Mouse (Mus musculus): ENCODE measurements around the gene Sorcs2. TPM values are rescaled to one million over a fixed set of nuclear protein-coding genes. Genes with fewer than 3 reads are reported as not detected.

Sorcs2 gene
- polyA plus RNA-seq, 1 experiment from 2014 or later: 9.9 TPM

GRCm38 (mm10) chr5:36043154-36043553 lies 354.8 kb downstream of the Sorcs2 start:
- no peaks in the 10 kb centered on the region; the same call in 1 of the 2 replicates for H3K36me3 ChIP-seq (ENCODE audit: control insufficient read depth, insufficient read depth, low read length)
- WGBS: 95% methylated on average over 2 of the region's 2 CpGs
- 0 out of 2 replicates have a peak, but pooled peaks cover 5% of the 10 kb centered on the region for H3K27me3 ChIP-seq (ENCODE audit: control insufficient read depth, insufficient read depth, low read length)
- H3K4me2 ChIP-seq (ENCODE audit: low read length): no peak overlapping the region
- no peaks in the 10 kb centered on the region for H3K9me3 ChIP-seq (ENCODE audit: control insufficient read depth, low read length)
- no peak overlapping the region for H3K27ac ChIP-seq (replicated peaks in 1 of 2; ENCODE audit: control insufficient read depth in 1 of 2, insufficient read depth in 1 of 2, low read depth in 2 of 2, low read length in 2 of 2)
- H3K4me1 ChIP-seq (ENCODE audit: control insufficient read depth in 2 of 2, insufficient read depth in 2 of 2, low read length in 2 of 2): peaks cover 18 to 31% of the 10 kb centered on the region in 2 experiments
- H3K4me3 ChIP-seq (ENCODE audit: control insufficient read depth in 1 of 2, insufficient read depth in 1 of 2, low read depth in 1 of 2, low read length in 2 of 2): no peak overlapping the region
- no peak for ATAC-seq (ENCODE audit: insufficient number of reproducible peaks, insufficient read depth, low FRiP score, low read depth)
- H3K9ac ChIP-seq (ENCODE audit: low read length): no peak overlapping the region

- no peak overlapping the region for H3K4me3 ChIP-seq (ENCODE audit: control insufficient read depth in 1 of 2, insufficient read depth in 1 of 2, low read depth in 1 of 2, low read length in 2 of 2)
- no peaks in the 10 kb centered on the region for H3K9me3 ChIP-seq (ENCODE audit: control insufficient read depth, low read length)
- WGBS: 75% methylated on average over 6 of the region's 6 CpGs
- no peak for ATAC-seq (ENCODE audit: insufficient number of reproducible peaks, insufficient read depth, low FRiP score, low read depth)
- 0 out of 2 replicates have a peak, but pooled peaks cover 5% of the 10 kb centered on the region for H3K27me3 ChIP-seq (ENCODE audit: control insufficient read depth, insufficient read depth, low read length)
- no peak overlapping the region for H3K4me2 ChIP-seq (ENCODE audit: low read length)
- H3K4me1 ChIP-seq (ENCODE audit: control insufficient read depth in 2 of 2, insufficient read depth in 2 of 2, low read length in 2 of 2): peaks cover 18 to 31% of the 10 kb centered on the region in 2 experiments
- H3K36me3 ChIP-seq (ENCODE audit: control insufficient read depth, insufficient read depth, low read length): peaks cover 13% of the 10 kb centered on the region; the same call in 1 of the 2 replicates
- H3K27ac ChIP-seq (replicated peaks in 1 of 2; ENCODE audit: control insufficient read depth in 1 of 2, insufficient read depth in 1 of 2, low read depth in 2 of 2, low read length in 2 of 2): peak overlapping the region in 1 of 2 experiments; percentile 77; a peak in 2 of 4 replicates
- peak overlapping the region; percentile 38; the same call in 1 of the 2 replicates for H3K9ac ChIP-seq (ENCODE audit: low read length)
These were observed 356.2 kb downstream of the Sorcs2 start for GRCm38 (mm10) chr5:36041756-36042155.

GRCm38 (mm10) chr5:36041236-36041562 lies 356.7 kb downstream of the Sorcs2 start:
- no peak overlapping the region for H3K4me3 ChIP-seq (ENCODE audit: control insufficient read depth in 1 of 2, insufficient read depth in 1 of 2, low read depth in 1 of 2, low read length in 2 of 2)
- H3K9me3 ChIP-seq (ENCODE audit: control insufficient read depth, low read length): no peaks in the 10 kb centered on the region
- peaks cover 18 to 31% of the 10 kb centered on the region in 2 experiments for H3K4me1 ChIP-seq (ENCODE audit: control insufficient read depth in 2 of 2, insufficient read depth in 2 of 2, low read length in 2 of 2)
- peak overlapping the region; percentile 76 to 77 for H3K27ac ChIP-seq (replicated peaks in 1 of 2; ENCODE audit: control insufficient read depth in 1 of 2, insufficient read depth in 1 of 2, low read depth in 2 of 2, low read length in 2 of 2)
- ATAC-seq (ENCODE audit: insufficient number of reproducible peaks, insufficient read depth, low FRiP score, low read depth): no peak
- H3K9ac ChIP-seq (ENCODE audit: low read length): peak overlapping the region; percentile 38; the same call in 1 of the 2 replicates
- no peak overlapping the region for H3K4me2 ChIP-seq (ENCODE audit: low read length)
- H3K27me3 ChIP-seq (ENCODE audit: control insufficient read depth, insufficient read depth, low read length): 0 out of 2 replicates have a peak, but pooled peaks cover under 1% of the 10 kb centered on the region
- peaks cover 14% of the 10 kb centered on the region; the same call in 1 of the 2 replicates for H3K36me3 ChIP-seq (ENCODE audit: control insufficient read depth, insufficient read depth, low read length)

- peak; percentile 58 for ATAC-seq (ENCODE audit: insufficient number of reproducible peaks, insufficient read depth, low FRiP score, low read depth)
- 43% methylated on average over 13 of the region's 13 CpGs for WGBS
- peaks cover 18% of the 10 kb centered on the region; the same call in 1 of the 2 replicates for H3K36me3 ChIP-seq (ENCODE audit: control insufficient read depth, insufficient read depth, low read length)
- peaks cover 18 to 31% of the 10 kb centered on the region in 2 experiments for H3K4me1 ChIP-seq (ENCODE audit: control insufficient read depth in 2 of 2, insufficient read depth in 2 of 2, low read length in 2 of 2)
- no peaks in the 10 kb centered on the region for H3K9me3 ChIP-seq (ENCODE audit: control insufficient read depth, low read length)
- H3K27ac ChIP-seq (replicated peaks in 1 of 2; ENCODE audit: control insufficient read depth in 1 of 2, insufficient read depth in 1 of 2, low read depth in 2 of 2, low read length in 2 of 2): peak overlapping the region; percentile 76 to 77
- H3K4me2 ChIP-seq (ENCODE audit: low read length): no peak overlapping the region
- no peak overlapping the region for H3K9ac ChIP-seq (ENCODE audit: low read length)
- no peak overlapping the region for H3K4me3 ChIP-seq (ENCODE audit: control insufficient read depth in 1 of 2, insufficient read depth in 1 of 2, low read depth in 1 of 2, low read length in 2 of 2)
- no peaks in the 10 kb centered on the region for H3K27me3 ChIP-seq (ENCODE audit: control insufficient read depth, insufficient read depth, low read length)
These were observed 357.3 kb downstream of the Sorcs2 start for GRCm38 (mm10) chr5:36040398-36041235.

GRCm38 (mm10) chr5:36039596-36039995 lies 358.3 kb downstream of the Sorcs2 start:
- Histone ChIP-seq H3K9ac (ENCODE audit: low read length) (no peak overlapping the region), H3K9me3 (ENCODE audit: control insufficient read depth, low read length) (no peaks in the 10 kb centered on the region), H3K4me2 (ENCODE audit: low read length) (no peak overlapping the region), H3K27me3 (ENCODE audit: control insufficient read depth, insufficient read depth, low read length) (no peaks in the 10 kb centered on the region), H3K4me1 (ENCODE audit: control insufficient read depth in 2 of 2, insufficient read depth in 2 of 2, low read length in 2 of 2) (peaks cover 18 to 28% of the 10 kb centered on the region in 2 experiments), H3K36me3 (ENCODE audit: control insufficient read depth, insufficient read depth, low read length) (peaks cover 18% of the 10 kb centered on the region; the same call in 1 of the 2 replicates), H3K27ac (replicated peaks in 1 of 2; ENCODE audit: control insufficient read depth in 1 of 2, insufficient read depth in 1 of 2, low read depth in 2 of 2, low read length in 2 of 2) (no peak overlapping the region), H3K4me3 (ENCODE audit: control insufficient read depth in 1 of 2, insufficient read depth in 1 of 2, low read depth in 1 of 2, low read length in 2 of 2) (no peak overlapping the region)
- 80% methylated on average over 5 of the region's 5 CpGs for WGBS
- no peak for ATAC-seq (ENCODE audit: insufficient number of reproducible peaks, insufficient read depth, low FRiP score, low read depth)

- Histone ChIP-seq H3K4me3 (ENCODE audit: control insufficient read depth in 1 of 2, insufficient read depth in 1 of 2, low read depth in 1 of 2, low read length in 2 of 2) (no peak overlapping the region), H3K9me3 (ENCODE audit: control insufficient read depth, low read length) (0 out of 2 replicates have a peak, but pooled peaks cover 3% of the 10 kb centered on the region), H3K9ac (ENCODE audit: low read length) (no peak overlapping the region), H3K27me3 (ENCODE audit: control insufficient read depth, insufficient read depth, low read length) (no peaks in the 10 kb centered on the region), H3K27ac (replicated peaks in 1 of 2; ENCODE audit: control insufficient read depth in 1 of 2, insufficient read depth in 1 of 2, low read depth in 2 of 2, low read length in 2 of 2) (no peak overlapping the region), H3K4me1 (ENCODE audit: control insufficient read depth in 2 of 2, insufficient read depth in 2 of 2, low read length in 2 of 2) (no peaks in the 10 kb centered on the region), H3K4me2 (ENCODE audit: low read length) (no peak overlapping the region), H3K36me3 (ENCODE audit: control insufficient read depth, insufficient read depth, low read length) (peaks cover 18% of the 10 kb centered on the region; the same call in 1 of the 2 replicates)
- WGBS: 46% methylated on average over 8 of the region's 8 CpGs
- ATAC-seq (ENCODE audit: insufficient number of reproducible peaks, insufficient read depth, low FRiP score, low read depth): no peak
These were observed 364.2 kb downstream of the Sorcs2 start for GRCm38 (mm10) chr5:36033531-36034426.

- Histone ChIP-seq H3K27ac (replicated peaks in 1 of 2; ENCODE audit: control insufficient read depth in 1 of 2, insufficient read depth in 1 of 2, low read depth in 2 of 2, low read length in 2 of 2) (no peak overlapping the region), H3K36me3 (ENCODE audit: control insufficient read depth, insufficient read depth, low read length) (peaks cover 5% of the 10 kb centered on the region; the same call in 1 of the 2 replicates), H3K9me3 (ENCODE audit: control insufficient read depth, low read length) (no peaks in the 10 kb centered on the region), H3K4me1 (ENCODE audit: control insufficient read depth in 2 of 2, insufficient read depth in 2 of 2, low read length in 2 of 2) (no peaks in the 10 kb centered on the region), H3K9ac (ENCODE audit: low read length) (no peak overlapping the region), H3K4me2 (ENCODE audit: low read length) (no peak overlapping the region), H3K4me3 (ENCODE audit: control insufficient read depth in 1 of 2, insufficient read depth in 1 of 2, low read depth in 1 of 2, low read length in 2 of 2) (no peak overlapping the region), H3K27me3 (ENCODE audit: control insufficient read depth, insufficient read depth, low read length) (no peaks in the 10 kb centered on the region)
- WGBS: 71% methylated on average over 4 of the region's 4 CpGs
- ATAC-seq (ENCODE audit: insufficient number of reproducible peaks, insufficient read depth, low FRiP score, low read depth): no peak
These were observed 372.9 kb downstream of the Sorcs2 start for GRCm38 (mm10) chr5:36025076-36025475.

Measured in heart, embryonic 14.5 days (tissue).